33 mouse cellular contexts compared by ENCODE assay signal in the genomic region with DNA sequence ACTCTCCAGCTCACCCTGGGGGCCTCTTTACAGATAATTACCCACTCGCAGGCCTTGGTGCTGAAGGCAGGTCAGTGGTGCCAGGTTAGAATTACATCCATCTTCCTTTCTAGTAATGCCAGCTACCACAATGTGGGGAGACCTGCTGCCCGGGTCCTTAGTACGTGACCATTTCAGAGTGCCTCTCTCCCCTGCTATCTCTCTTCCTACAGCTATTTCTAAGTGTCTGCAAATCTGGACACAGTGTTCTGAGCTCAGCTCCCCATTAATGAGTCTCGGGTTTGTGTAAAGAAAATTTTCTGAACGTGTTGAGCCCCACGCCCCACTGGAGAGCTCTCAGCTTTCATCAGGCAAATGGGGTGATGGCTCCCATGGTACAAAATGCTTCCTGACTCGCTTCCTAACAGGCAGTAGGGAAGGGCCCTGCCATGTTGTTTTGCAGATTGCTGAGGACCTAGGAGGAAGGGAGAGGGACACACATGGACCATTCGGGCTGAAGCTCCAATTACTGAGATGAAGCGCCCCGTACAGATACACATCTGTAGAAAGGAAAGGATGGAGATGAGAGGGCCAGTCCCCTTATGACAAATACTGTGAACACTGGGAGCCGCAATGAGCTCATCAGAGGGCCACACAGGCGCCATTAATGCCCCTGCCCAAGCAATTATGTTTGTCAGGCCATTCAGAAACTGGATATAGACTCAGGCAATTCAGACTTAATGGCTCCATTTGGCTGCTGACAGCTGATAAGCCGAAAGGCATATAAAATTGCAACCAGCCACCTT. TPM values are rescaled to one million over a fixed set of nuclear protein-coding genes. Genes with fewer than 3 reads are reported as not detected.
A peak's percentile ranks its signal among the peaks of the same experiment; 100 is the strongest.
DNase-seq lines count a peak whose midpoint lies in the region; ATAC-seq and TF ChIP-seq lines count a peak whose summit lies in the region.
"Had no signal": no experiment of that assay in that cellular context is flagged by ENCODE, and none has a peak within 500 bp of the region (broad histone marks: within the 10 kb centered on the region; RNA-seq: fewer than 3 reads in every experiment).

No protein-coding gene starts in this region.

- H3K27me3 ChIP-seq in forebrain, embryonic 13.5 days, result no peaks in the 10 kb centered on the region
- H3K27me3 ChIP-seq in forebrain, embryonic 15.5 days, result no peaks in the 10 kb centered on the region
- no peaks in the 10 kb centered on the region for H3K27me3 ChIP-seq in neural tube, embryonic 11.5 days (ENCODE audit: control insufficient read depth, insufficient read depth, low read length)
- H3K27me3 ChIP-seq in neural tube, embryonic 12.5 days (replicated peaks), result no peaks in the 10 kb centered on the region
- H3K27me3 ChIP-seq: embryonic facial prominence, embryonic 13.5 days; heart, embryonic 13.5 days; limb, embryonic 12.5 days; liver, embryonic 15.5 days had no signal

- ATAC-seq in forebrain, embryonic 13.5 days, result no peak
- no peak for ATAC-seq in forebrain, embryonic 15.5 days (replicated peaks)
- no peak for ATAC-seq in neural tube, embryonic 11.5 days (ENCODE audit: insufficient read depth, low FRiP score, low TSS enrichment)
- ATAC-seq in neural tube, embryonic 12.5 days (ENCODE audit: low FRiP score, low read depth), result no peak
- ATAC-seq: forebrain, embryonic 16.5 days; intestine, embryonic 16.5 days had no signal

- no peak for DNase-seq in neural tube, embryonic 11.5 days (ENCODE audit: low spot score)
- DNase-seq in neural tube, embryonic 10.5 days (ENCODE audit: extremely low spot score, low spot score), result no peak
- DNase-seq in left cerebral cortex, adult 2 months (ENCODE audit: extremely low spot score in 1 of 2, low spot score in 2 of 2), result no peak
- no peak for DNase-seq in kidney, postnatal 36 days
- DNase-seq: adrenal gland, postnatal 14 days; cerebellum, adult 11-12 months; cerebellum, postnatal 10 days; gastrocnemius, adult 2 months; heart, postnatal 10 days; kidney, adult 9 months; kidney, postnatal 10 days; layer of hippocampus, adult 9-11 months; lung, embryonic 14.5 days; lung, postnatal 14 days; retina, postnatal 1 day; right cerebral cortex, postnatal 14 days; thymus, postnatal 4 days had no signal

- 0 out of 2 replicates have a peak, but pooled peaks cover 6% of the 10 kb centered on the region for H3K9me3 ChIP-seq in forebrain, embryonic 13.5 days (replicated peaks)
- H3K9me3 ChIP-seq in forebrain, embryonic 15.5 days, result no peaks in the 10 kb centered on the region
- no peaks in the 10 kb centered on the region for H3K9me3 ChIP-seq in neural tube, embryonic 11.5 days (ENCODE audit: control insufficient read depth, low read length)
- H3K9me3 ChIP-seq in neural tube, embryonic 12.5 days, result no peaks in the 10 kb centered on the region
- H3K9me3 ChIP-seq: liver, embryonic 15.5 days; midbrain, embryonic 10.5 days had no signal

- no peak for TF ChIP-seq CTCF in left cerebral cortex, adult 2 months (IDR thresholded peaks at IDR 0.05)

- 71% methylated on average over 13 of the region's 13 CpGs for WGBS in forebrain, embryonic 13.5 days
- WGBS in forebrain, embryonic 15.5 days, result 64% methylated on average over 13 of the region's 13 CpGs
- WGBS in neural tube, embryonic 11.5 days, result 69% methylated on average over 13 of the region's 13 CpGs
- WGBS in neural tube, embryonic 12.5 days, result 59% methylated on average over 13 of the region's 13 CpGs

- peaks cover 14% of the 10 kb centered on the region; the same call in 1 of the 2 replicates for H3K36me3 ChIP-seq in forebrain, embryonic 13.5 days (ENCODE audit: poor library complexity, severe bottlenecking)
- H3K36me3 ChIP-seq in forebrain, embryonic 15.5 days, result peaks cover 7% of the 10 kb centered on the region; the same call in 1 of the 2 replicates
- H3K36me3 ChIP-seq in neural tube, embryonic 11.5 days (ENCODE audit: control insufficient read depth, insufficient read depth, low read length), result no peaks in the 10 kb centered on the region
- no peaks in the 10 kb centered on the region for H3K36me3 ChIP-seq in neural tube, embryonic 12.5 days
- H3K36me3 ChIP-seq: midbrain, embryonic 10.5 days had no signal

- no peak overlapping the region for H3K4me2 ChIP-seq in forebrain, embryonic 13.5 days
- H3K4me2 ChIP-seq in forebrain, embryonic 15.5 days (replicated peaks), result no peak overlapping the region
- no peak overlapping the region for H3K4me2 ChIP-seq in neural tube, embryonic 11.5 days (ENCODE audit: low read depth)
- no peak overlapping the region for H3K4me2 ChIP-seq in neural tube, embryonic 12.5 days (replicated peaks)
- H3K4me2 ChIP-seq: embryonic facial prominence, embryonic 13.5 days; heart, embryonic 13.5 days; limb, embryonic 12.5 days; liver, embryonic 15.5 days; lung, embryonic 14.5 days had no signal

- peaks cover 24% of the 10 kb centered on the region; the same call in 1 of the 2 replicates for H3K4me1 ChIP-seq in forebrain, embryonic 13.5 days
- peaks cover 26% of the 10 kb centered on the region for H3K4me1 ChIP-seq in forebrain, embryonic 15.5 days
- H3K4me1 ChIP-seq in neural tube, embryonic 11.5 days (ENCODE audit: control insufficient read depth, insufficient read depth, low read length), result no peaks in the 10 kb centered on the region
- H3K4me1 ChIP-seq in neural tube, embryonic 12.5 days, result peaks cover 7% of the 10 kb centered on the region; the same call in 1 of the 2 replicates
- H3K4me1 ChIP-seq: embryonic facial prominence, embryonic 13.5 days; liver, embryonic 15.5 days; midbrain, embryonic 10.5 days had no signal

- H3K27ac ChIP-seq in forebrain, embryonic 13.5 days, result peak overlapping the region; percentile 49; the same call in 1 of the 2 replicates
- H3K27ac ChIP-seq in forebrain, embryonic 15.5 days (replicated peaks), result no peak overlapping the region
- H3K27ac ChIP-seq in neural tube, embryonic 11.5 days (ENCODE audit: low read depth, low read length), result peak overlapping the region; percentile 60; the same call in 1 of the 2 replicates
- H3K27ac ChIP-seq in neural tube, embryonic 12.5 days, result peak overlapping the region; percentile 26; the same call in 1 of the 2 replicates
- no peak overlapping the region for H3K27ac ChIP-seq in left cerebral cortex, adult 2 months
- H3K27ac ChIP-seq: embryonic facial prominence, embryonic 13.5 days; gastrocnemius, adult 2 months; heart, embryonic 13.5 days; limb, embryonic 12.5 days; liver, embryonic 15.5 days; midbrain, embryonic 10.5 days had no signal

- intact Hi-C loops in left cerebral cortex, adult 2 months (cut with DNase I), result no loop called here

- H3K9ac ChIP-seq in forebrain, embryonic 13.5 days, result no peak overlapping the region
- H3K9ac ChIP-seq in forebrain, embryonic 15.5 days (replicated peaks), result no peak overlapping the region
- no peak overlapping the region for H3K9ac ChIP-seq in neural tube, embryonic 11.5 days (ENCODE audit: low read length)
- H3K9ac ChIP-seq in neural tube, embryonic 12.5 days, result no peak overlapping the region
- H3K9ac ChIP-seq: embryonic facial prominence, embryonic 13.5 days; heart, embryonic 13.5 days; limb, embryonic 12.5 days; liver, embryonic 15.5 days; lung, embryonic 14.5 days had no signal

- no peak overlapping the region for H3K4me3 ChIP-seq in forebrain, embryonic 13.5 days
- H3K4me3 ChIP-seq in forebrain, embryonic 15.5 days, result no peak overlapping the region
- no peak overlapping the region for H3K4me3 ChIP-seq in neural tube, embryonic 11.5 days (ENCODE audit: low read depth, low read length)
- H3K4me3 ChIP-seq in neural tube, embryonic 12.5 days, result no peak overlapping the region
- H3K4me3 ChIP-seq in left cerebral cortex, adult 2 months, result no peak overlapping the region
- H3K4me3 ChIP-seq: embryonic facial prominence, embryonic 13.5 days; gastrocnemius, adult 2 months; heart, embryonic 13.5 days; limb, embryonic 12.5 days; liver, embryonic 15.5 days; midbrain, embryonic 10.5 days had no signal

RNA-seq across cellular contexts. Expression of gene Cacng5, which starts 42.9 kb away (rescaled TPM):
- polyA plus RNA-seq in forebrain, embryonic 13.5 days (2015; fragmentation: Nextera tagmentation; extraction: Ambion mirVana), result 1.4 and 2.2 TPM in 2 replicates
- 5.6 and 7.2 TPM in 2 replicates for polyA plus RNA-seq in forebrain, embryonic 15.5 days (2015; fragmentation: Nextera tagmentation; extraction: Ambion mirVana)
- 2.7 and 3.8 TPM in 2 replicates for polyA plus RNA-seq in neural tube, embryonic 11.5 days (2014; fragmentation: Nextera tagmentation; extraction: Ambion mirVana)
- polyA plus RNA-seq in neural tube, embryonic 12.5 days (2016; fragmentation: Nextera tagmentation; extraction: Ambion mirVana), result 4.8 and 5.0 TPM in 2 replicates
- total RNA-seq in left cerebral cortex, adult 2 months (2021), result 10 to 100 TPM; 11.5 to 15.2 TPM
- total RNA-seq: common myeloid progenitor, adult 5-6 weeks; heart, adult 8-10 months; hematopoietic stem cell, adult 5-6 weeks; liver, adult 2 months; monocyte, adult 5-6 weeks had no signal
- polyA plus RNA-seq: liver, adult 2 months; thymus, postnatal 0 days had no signal

Comparison
In these comparisons a context has a peak if more than half of its experiments do, and no peak if none do; other contexts are left out.
1. H3K27ac ChIP-seq: peak in forebrain, embryonic 13.5 days (single experiment), neural tube, embryonic 11.5 days (single experiment) and neural tube, embryonic 12.5 days (single experiment); none in forebrain, embryonic 15.5 days (single experiment) and left cerebral cortex, adult 2 months (single experiment).